Mouse (Mus musculus) 3134 (cell line): ENCODE measurements around the gene Babam1.

ENCODE experiments used
- DNase-seq: peaks from one replicate; pipeline ENCODE4 v3.0.0-alpha.2; 2011; ENCODE audit warnings: low spot score; ENCODE audit not compliant: insufficient read length; ENCODE audit errors: extremely low read depth

Gene Babam1

DNA sequence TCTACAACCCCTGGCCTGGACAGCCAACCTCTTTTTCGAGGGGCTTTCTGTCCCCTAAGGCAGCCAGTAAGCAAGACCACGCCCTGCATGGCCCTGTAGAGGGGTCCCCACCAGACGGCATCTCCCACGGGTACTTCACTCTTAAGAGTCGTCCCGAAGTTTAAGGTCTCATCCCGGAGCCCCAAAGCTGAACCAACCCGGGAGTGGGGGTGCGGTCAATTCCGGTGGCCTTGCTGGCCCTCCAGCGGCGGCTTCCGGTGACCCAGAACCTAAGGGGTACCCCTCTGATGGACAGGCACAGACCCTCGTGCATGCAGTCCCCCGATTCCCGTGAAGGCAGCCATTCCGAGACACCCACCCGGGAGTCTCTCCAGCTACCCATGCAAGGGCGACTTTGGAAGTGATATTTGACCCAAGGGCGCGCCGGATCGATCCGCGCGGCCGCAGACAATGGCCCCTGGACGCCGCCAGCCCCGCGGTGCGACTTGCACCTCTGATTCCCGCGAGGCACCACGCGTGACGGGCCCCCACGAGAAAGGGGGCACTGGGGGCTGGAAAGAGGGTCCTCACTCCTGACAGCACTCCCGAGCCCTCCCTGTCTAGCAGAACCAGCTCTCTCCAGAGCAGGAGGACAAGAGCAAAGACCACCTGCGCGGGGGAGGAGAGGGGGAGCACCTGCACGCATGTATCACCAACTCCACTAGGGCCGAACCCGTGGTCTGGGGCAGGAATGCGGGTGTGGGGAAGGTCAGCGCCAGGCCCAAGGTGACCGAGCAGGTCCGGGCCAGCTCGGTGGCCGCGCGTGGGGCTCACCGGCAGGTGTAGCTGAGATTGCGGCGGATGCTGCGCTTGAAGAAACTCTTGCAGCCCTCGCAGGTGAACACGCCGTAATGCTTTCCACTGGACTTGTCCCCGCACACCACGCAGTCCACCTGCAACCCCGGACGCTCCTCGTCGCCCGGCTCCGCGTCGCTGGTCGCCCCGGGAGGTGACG, 16.2 kb upstream of the Babam1 start:
- DNase-seq, result peak; percentile 52

DNA sequence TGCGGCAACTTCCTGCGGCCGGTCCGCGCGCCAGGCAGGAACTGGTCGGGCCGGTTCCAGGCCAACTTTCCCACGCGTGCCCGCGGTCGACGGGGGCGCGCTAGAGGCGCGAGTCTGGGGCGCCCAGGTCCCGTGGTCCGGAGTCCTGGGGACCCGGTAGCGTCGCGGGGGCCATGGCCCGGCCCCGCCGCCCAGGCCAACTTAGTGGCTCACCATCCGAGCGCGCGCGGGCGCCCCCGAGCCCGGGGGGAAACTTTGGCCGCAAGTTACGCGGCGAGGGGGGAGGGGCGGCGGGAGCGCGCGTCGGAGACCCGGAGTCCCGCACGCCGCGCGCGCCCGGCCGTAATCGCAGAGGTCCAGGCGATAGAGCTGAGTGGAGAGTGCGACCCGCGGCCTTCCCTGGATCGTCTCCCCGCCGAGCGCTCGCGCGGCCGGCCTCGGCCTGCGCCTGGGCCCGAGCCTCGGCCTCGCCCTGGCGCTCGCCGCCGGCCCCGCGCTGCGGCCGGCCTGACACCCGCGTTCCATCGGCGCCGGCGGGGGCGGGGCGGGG, 15.2 kb upstream of the Babam1 start, which contains the start of gene Nr2f6:
Gene Nr2f6, minus strand, starts transcription at position 540 of the 550 bp plus-strand sequence.
- peak; percentile 73 for DNase-seq

DNA sequence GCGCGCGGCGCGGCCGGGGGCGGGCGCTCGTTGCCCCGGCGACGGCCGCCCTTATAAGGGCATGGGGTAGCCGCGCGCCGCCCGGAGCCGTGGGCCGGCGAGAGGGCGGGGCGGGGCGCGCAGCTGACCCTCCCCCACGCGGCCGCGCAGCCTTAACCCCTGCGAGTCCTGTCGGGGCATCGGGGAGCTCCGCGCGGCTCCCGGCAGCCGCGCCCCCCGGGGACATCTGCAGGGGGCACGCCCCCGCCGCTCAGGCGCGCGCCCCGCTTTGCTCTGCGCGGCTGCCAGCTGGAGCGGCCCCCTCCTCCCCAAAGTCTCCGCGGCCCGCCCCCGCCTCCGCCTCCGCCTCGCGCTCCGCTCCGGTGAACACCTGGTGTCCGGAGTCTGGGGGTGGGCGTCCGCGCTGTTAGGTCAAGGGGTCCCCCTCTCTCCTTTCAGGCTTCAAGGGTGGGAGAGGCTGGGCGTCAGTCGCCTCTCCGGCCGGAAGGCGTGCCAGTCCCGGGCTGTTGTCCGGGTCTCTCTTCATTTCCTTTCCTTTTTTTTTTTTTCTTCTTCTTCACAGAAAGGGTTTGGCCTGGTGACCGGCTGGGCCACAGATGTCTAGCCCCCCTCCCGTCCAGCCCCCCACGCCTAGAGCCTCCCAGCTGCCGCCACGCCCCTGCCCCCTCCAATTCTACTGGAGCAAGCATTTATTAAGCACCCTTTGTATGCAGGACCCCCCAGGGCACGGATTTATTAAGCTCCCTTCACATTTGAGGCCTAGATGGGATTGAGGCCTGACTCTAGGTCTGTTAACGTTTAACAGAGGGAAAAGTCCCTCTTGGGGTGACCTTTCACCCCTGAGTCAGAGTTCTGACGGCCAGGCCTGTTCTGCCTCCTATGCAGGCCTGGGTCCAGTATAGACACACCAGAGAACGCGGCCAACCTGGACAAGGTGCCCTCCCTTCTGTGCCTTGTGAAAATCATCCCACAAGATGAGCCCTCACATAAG, 14.4 kb upstream of the Babam1 start:
- peak; percentile 93 for DNase-seq

DNA sequence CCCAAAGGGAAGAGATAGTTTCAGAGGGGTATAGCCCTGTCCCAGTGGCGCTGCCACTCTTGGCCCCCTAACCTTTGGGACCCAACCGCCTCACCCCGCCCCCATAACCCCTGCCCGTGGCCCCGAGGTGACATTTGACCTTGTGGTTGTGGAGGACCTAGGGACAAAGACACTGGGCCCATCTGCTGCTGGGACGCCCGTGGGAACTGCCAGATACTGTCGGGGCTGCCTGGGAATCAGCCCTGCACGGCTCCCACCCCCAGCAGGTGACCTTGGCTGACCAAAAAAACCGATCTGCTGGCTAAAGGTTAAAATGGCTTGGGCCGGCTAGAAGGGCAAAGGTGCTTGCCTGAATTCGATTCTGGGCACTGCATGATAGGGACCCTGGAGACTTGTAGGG, 13.3 kb upstream of the Babam1 start:
- DNase-seq, result no peak

DNA sequence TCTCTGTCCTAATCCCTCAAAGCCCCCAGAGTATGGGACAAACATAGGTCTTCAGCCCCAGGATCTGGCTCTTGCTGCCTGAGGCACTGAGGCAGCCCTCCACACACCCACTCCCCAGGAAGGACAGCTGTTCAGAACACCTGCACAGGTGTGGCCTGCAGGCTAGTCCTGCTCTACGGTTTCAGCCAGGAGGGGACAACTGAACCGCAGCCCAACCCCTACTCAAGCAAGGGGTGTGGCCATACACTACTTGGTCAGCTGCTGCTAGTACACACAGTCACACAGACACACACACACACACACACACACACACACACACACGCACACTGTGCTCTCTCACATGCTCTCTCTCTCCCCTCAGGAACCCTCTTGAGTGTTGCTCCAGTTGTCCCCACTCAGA, 12.8 kb upstream of the Babam1 start:
- no peak for DNase-seq

DNA sequence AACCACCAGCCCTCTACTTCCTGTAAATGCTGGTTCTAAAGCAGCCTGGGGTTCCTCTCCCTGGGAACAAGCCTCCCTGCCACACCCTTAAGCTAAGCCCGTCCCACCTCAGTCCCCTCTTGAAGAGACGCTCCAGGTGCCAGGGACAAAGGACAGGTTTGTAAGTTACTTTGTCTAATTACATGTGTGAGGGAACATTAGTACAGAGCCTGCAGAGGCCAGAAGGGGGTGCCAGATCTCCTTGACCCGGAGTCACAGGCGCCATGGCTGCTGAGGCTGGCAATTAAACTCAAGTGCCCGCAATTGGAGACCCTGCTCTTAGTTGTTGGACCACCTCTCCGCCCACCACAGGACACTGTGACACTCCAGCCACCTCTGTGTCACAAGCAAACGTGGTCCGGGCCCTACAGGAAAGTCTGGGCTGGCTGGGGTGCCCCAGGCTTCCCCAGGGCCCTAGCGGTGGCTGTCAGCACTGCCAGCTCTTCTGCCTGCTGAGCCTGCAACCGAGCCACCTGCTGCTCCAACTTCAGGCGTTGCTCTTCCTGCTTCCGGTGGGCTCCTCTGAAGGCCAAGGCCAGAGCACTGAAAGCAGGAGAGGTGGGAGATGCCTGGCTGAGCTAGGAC, 11.3 kb upstream of the Babam1 start:
- DNase-seq, result no peak

DNA sequence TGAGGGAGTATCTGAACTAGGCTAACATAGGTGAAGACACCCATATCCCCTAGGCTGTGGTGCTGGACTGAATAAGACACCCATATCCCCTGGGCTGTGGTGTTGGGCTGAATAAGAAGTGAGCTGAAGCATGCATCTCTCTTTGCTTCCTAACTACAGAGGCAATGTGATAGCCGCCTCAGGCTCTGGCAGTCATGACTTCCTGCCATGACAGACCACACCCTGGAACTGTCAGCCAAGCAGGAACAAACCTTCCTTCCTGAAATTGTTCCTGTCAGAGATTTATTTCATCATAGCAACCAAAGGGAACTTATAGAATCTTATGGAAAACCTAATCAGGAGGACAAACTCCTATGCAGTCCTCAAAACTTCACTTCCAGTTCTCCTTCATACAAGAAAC, 8.4 kb upstream of the Babam1 start:
- DNase-seq, result no peak

DNA sequence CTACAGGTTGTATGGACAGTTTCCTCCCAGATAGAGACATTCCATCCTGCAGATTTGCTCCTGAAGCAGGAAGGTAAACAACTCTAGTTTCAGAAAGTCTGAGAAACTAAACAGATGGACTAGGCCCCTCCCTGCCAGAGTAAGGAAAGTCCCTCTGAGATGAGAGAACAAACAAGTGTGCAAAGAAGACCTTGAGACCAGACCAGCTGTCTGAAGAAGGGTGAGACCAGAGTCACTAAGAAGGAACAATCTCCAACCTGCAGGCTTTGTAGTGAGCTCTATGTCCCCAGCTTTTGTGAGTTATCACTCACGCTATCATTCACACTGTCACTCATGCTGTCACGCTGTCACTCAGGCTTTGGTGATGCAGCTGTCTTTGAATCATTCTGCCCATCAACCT, 5.0 kb upstream of the Babam1 start:
- no peak for DNase-seq

DNA sequence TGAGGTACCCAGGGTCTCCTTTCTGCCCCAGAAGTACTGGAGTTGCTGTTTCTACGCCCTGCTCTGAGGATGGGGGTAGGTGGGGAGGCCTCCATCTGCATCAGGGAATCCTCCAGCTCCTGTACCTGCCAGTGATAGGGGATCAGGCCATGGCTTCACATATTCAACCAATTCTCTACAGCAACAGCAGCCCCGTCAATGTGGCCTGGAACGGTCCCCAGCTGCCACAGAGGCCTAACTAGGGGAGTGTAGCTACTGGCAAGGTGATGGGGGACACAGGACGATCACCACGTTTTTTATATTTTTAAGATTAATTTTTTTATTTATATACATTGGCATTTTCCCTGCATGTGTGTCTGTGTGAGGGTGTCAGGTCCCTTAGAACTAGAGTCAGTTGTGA, 4.3 kb upstream of the Babam1 start:
- DNase-seq, result no peak

DNA sequence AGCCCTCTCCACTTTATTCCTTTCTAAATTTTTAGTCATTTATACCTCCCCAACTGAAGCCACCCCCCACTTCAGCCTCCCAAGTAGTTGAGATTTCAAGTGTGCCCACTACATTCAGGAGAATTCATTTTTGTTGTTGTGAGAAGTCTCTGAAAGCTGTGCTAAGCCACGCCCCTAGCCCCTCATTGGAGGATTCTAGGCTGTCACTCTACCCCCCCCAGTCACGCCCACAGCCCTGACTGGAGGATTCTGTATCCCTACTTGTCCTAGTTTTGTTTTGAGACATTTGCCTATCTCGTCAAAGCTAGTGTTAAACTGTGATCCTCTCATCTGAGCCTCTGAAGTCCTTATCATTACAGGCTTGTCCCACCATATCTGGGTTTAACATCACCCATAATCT, 3.8 kb upstream of the Babam1 start:
- DNase-seq, result no peak

DNA sequence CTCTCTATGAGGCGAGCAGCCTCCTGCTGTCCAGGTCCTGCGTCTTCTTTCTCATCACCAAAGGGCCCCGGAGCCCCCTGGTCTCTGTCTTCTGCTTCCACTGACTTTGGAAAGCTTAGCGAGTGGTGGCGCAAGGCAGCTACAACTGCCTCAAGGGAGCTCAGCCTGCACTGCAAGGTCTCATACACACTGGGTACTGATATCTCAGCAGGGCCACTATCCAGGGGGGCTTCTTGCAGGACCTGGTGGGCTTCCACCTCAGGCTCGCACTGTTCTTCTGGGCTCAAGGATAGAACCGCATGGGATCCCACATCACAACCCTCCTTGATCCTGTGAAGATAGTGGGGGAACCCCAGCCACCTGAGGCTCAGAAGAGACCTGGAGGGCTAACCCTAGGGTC, 2.2 kb upstream of the Babam1 start:
- DNase-seq, result no peak

DNA sequence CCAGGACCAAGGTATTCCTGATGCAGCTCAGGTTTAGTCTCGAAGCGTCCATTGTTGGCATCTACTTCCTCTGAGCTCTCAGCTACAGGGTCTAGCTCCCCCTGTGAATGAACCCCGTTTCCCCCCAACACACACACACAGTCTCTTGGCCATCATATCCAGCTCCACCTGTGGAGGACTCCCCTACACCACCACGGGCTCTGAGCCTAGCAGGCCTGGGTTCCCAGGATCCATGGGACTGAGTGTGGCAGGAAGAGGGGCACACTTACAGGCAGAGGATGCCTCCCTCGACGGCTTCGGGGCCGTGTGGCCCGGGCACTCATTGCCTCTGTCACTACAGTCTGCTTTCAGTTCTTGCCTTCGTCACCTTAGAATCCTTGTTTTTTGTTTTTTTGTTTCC, 1.6 kb upstream of the Babam1 start:
- DNase-seq, result no peak

DNA sequence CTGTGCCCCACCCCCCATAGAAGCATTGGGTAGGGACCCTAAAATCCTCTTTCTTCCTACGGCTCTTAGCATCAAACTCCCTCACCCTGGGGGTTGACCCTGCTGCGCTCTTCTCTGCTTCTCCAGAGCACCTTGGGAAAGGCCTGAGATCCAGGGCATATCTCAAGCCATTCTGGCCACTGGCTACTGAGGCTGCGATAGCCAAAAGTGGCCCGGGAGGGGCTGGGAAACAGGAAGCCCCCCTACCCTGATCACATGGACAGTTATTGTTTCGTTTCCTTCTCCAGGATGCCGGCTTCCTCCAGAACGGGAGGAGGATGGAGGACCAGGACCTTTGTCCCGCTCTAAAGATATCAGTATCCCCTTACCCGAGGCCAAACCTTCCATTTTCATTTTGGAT, 1.0 kb upstream of the Babam1 start, which contains the start of gene Ushbp1:
Gene Ushbp1, minus strand, starts transcription at position 174 of the 400 bp plus-strand sequence.
- DNase-seq, result no peak

DNA sequence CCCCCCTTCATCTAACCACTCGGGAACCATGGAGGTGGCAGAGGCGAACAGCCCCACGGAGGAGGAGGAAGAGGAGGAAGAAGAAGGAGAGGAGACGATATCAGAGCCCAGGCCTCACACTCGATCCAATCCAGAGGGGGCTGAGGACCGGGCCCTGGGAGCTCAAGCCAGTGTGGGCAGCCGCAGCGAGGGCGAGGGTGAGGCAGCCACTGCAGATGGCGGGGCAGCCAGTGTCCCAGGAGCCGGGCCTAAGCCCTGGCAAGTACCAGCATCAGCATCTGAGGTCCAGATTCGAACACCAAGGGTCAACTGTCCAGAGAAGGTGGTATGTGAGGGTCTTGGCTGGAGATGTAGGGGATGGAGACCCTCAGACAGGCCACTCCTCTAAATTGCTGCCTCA, 1.0 kb downstream of the Babam1 start:
- DNase-seq, result no peak

DNA sequence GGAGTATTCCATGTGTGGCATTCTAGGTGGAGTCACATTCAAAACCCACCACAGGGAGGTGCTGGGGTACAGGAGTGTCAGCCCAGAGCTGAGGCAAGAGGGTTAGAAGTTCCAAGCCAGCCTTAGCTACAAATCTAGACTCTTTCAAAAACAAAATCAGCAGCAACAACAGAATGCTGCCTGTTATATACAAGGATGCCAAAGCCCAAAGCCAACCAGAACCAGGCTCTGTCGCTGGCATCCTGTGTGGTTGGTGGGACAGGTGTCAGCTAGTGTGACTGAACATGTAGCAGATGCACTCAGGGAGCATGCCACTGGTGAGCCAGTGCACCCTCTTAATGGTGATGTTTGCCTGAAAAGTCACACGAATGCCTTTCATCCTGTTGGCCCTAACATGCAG, 4.2 kb downstream of the Babam1 start:
- no peak for DNase-seq

DNA sequence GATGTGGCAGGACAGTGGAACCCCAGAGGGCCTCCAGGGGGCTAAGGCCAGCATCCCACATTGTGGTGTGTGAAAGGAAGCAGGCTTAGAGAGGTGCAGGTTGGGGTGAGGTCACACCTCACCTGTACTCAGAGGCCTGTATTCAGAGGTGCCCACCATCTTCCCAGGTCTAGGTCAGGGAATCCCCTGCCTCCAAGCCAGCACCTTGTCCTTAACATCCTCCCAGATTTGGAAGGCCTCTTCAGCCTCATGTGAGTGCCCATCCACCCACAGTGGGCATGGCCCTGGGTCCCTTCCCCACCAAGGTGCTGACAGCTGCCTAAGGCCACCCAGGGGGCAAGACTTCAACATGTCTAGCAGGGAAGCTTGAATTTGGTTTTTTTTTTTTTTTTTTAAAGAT, 4.8 kb downstream of the Babam1 start:
- DNase-seq, result no peak

DNA sequence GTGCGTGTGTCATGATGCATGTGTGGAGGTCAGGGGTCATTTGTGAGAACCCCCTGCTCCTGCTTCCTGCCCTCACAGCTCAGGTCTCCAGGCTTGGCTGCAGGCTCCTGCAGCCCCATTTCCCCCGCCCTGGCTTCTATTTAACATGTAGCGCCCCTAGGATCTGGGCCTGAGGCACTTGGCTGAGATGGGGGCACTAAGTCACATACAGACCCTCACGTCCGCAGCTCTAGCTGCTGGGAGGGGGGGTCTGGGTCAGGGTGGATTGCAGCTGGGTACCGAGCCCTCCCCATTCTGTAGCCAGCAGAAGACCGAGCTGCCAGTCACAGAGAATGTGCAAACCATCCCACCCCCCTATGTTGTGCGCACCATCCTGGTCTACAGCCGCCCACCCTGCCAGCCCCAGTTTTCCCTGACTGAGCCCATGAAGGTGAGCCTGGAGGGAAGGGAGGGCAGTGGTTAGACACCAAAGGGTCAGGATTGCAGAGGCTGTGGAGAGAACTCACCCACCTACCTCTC, 5.8 kb downstream of the Babam1 start:
- no peak for DNase-seq

DNA sequence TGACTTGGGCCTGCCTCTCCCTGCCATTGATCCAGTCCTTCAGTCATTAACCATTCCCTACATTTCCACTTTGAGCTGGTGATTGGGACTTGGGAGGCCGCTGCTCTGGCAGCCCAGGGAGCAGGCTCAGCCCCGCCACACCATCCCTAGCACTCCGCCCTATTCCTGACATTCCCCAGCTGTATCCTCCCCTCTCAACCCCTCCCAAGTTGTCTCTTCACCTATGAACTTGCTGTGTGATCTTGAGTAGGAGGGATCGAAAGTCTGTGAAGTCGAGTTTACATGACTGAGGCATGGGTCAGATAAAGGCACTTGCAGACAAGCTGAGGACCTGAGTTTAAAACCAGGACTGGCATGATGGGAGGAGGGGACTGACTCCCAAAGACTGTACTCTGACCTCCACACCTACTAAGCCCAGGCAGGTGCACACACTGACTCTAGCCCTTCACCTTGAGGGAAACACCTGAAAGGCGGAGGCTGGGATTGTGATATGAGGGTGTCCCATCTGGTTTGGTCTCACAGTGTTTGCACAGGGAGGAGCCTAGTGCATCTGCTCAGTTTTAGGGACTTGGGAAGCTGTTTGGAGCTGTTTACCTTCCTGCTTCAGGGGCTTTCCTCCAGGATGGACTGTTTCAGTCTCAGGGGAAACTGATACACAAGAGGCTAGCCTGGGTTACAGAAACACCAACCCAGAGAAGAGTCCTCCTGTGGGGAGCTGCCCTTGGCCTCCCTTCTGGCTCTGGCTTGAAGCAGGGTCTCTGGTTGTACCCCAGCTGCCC, 6.6 kb downstream of the Babam1 start:
- DNase-seq, result no peak

DNA sequence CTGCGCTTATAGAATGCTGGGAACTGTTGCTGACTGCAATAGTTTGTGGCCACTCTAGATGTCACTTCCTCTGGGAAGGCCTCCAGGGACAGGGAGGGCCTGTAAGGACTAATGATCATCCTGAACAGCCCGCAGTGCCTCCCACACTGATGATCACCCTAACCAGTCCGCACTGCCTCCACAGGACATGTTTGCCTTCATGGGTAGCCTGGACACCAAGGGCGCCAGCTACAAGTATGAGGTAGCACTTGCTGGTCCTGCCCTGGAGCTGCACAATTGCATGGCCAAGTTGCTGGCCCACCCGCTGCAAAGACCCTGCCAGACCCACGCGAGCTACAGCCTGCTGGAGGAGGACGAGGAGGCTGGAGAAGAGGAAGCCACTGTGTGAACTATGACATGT, 7.3 kb downstream of the Babam1 start:
- DNase-seq, result no peak
